Mouse (Mus musculus): ENCODE data around the gene Hnrnpab. TPM values are rescaled to one million over a fixed set of nuclear protein-coding genes. Genes with fewer than 3 reads are reported as not detected.

Hnrnpab gene
- total RNA-seq, 2 experiments from 2014 or later, result 120 to 127 TPM

- TF ChIP-seq CTCF (IDR thresholded peaks at IDR 0.05), result no peak
- DNase-seq (ENCODE audit: extremely low spot score in 1 of 2, low spot score in 2 of 2), result peak; percentile 80 to 83
- peak overlapping the region; percentile 66 for H3K4me3 ChIP-seq
- intact Hi-C loops (cut with DNase I), result no loop called here
- peak overlapping the region; percentile 80 for H3K27ac ChIP-seq
These were observed 823 bp downstream of the Hnrnpab start for GRCm38 (mm10) chr11:51605602-51606446.

DNA sequence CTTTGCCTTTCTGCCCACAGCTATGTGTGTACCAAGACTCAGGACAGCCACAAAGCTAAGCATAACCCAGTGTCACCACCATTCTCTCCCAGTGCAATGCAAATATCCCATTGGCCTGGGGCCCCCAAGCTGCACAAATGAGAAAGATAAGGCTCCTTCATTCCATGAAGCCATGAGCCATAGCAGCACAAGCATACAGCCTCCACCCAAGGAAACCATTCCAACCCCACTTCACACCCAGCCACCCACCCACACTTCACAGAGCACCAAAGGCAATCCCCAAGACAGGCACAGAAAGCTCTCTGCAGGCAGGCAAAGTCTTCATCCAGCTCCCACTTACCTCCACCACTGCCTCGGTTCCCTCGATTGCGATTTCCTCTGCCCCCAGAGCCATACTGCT lies 4.4 kb downstream of the Hnrnpab start:
- intact Hi-C loops (cut with DNase I), result no loop called here
- DNase-seq (ENCODE audit: extremely low spot score in 1 of 2, low spot score in 2 of 2), result no peak
- H3K4me3 ChIP-seq, result no peak overlapping the region
- TF ChIP-seq CTCF (IDR thresholded peaks at IDR 0.05), result no peak
- no peak overlapping the region for H3K27ac ChIP-seq

DNA sequence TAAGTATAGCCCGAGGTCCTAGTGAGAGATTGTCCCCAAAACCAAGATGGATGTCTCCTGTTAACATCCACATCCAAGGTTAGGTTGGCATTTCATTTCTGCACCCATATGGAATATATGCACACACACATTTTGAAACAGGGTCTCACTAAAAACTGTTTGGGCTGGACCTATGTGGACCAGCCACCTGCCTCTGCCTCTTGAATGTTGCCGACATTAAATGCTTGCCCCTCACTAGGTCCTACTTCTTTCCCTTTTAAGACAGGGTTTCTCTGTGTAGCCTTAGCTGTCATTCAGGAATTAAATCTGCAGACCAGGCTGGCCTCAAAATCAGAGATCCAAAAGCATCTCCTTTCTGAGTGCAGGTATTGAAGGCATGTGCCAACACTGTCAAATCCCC lies 9.1 kb downstream of the Hnrnpab start:
- H3K27ac ChIP-seq, result no peak overlapping the region
- TF ChIP-seq CTCF (IDR thresholded peaks at IDR 0.05), result no peak

DNA sequence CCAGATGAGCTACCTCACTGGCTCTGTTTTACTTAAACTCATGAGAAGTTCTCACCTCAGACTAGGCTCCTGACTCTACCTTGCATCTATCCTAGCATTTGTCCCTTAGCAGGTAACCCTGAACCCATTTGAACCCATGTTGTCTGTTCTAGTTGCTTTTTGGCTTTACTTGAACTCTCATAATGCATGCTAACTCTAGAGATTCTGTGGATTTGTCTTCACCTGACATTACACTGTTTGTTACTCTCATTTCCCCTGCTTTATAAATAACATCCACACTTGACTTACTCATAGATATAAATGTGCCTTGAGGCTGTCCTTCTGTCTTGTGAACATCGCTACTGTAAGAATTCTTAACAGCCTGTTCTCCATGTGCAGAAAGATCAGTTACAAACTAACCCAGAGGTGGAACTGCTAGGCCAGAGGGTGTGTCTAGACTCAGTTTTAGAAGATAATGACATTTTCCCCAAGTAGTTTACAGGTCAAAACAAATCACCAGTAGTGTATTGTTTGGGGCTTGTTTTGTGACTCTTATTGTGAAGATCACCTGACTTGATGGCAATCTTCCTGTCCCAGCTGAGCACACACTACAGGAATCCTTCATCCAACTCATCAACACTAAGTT lies 11.1 kb downstream of the Hnrnpab start:
- no peak for DNase-seq (ENCODE audit: extremely low spot score in 1 of 2, low spot score in 2 of 2)
- no peak overlapping the region for H3K27ac ChIP-seq
- TF ChIP-seq CTCF (IDR thresholded peaks at IDR 0.05), result no peak
- H3K4me3 ChIP-seq, result no peak overlapping the region
- intact Hi-C loops (cut with DNase I), result no loop called here

More for the DNA sequence above, 9.1 kb downstream of the Hnrnpab start:
- H3K4me3 ChIP-seq, result no peak overlapping the region
- no peak for DNase-seq (ENCODE audit: extremely low spot score in 1 of 2, low spot score in 2 of 2)
- intact Hi-C loops (cut with DNase I), result no loop called here

- no peak for DNase-seq (ENCODE audit: extremely low spot score in 1 of 2, low spot score in 2 of 2)
- TF ChIP-seq CTCF (IDR thresholded peaks at IDR 0.05), result no peak
- intact Hi-C loops (cut with DNase I), result no loop called here
- H3K27ac ChIP-seq, result no peak overlapping the region
- H3K4me3 ChIP-seq, result no peak overlapping the region
These were observed 11.8 kb downstream of the Hnrnpab start for GRCm38 (mm10) chr11:51594715-51595350.

DNA sequence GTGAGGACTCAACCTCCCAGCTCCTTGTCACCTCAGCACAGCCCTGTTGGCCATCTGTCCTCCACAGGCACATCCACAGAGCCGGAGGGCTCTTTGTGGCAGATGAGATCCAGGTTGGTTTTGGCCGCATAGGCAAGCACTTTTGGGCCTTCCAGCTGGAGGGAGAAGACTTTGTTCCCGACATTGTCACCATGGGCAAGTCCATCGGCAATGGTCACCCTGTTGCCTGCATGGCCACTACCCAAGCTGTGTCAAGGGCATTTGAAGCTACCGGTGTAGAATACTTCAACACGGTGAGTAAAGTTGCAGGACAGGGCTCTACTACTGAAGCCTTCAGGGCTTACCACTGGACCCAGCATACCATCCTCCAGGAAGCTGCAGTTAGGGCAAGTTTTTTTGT lies 12.8 kb downstream of the Hnrnpab start:
- DNase-seq (ENCODE audit: extremely low spot score in 1 of 2, low spot score in 2 of 2), result no peak
- no peak for TF ChIP-seq CTCF (IDR thresholded peaks at IDR 0.05)
- intact Hi-C loops (cut with DNase I), result no loop called here
- no peak overlapping the region for H3K4me3 ChIP-seq
- H3K27ac ChIP-seq, result no peak overlapping the region

DNA sequence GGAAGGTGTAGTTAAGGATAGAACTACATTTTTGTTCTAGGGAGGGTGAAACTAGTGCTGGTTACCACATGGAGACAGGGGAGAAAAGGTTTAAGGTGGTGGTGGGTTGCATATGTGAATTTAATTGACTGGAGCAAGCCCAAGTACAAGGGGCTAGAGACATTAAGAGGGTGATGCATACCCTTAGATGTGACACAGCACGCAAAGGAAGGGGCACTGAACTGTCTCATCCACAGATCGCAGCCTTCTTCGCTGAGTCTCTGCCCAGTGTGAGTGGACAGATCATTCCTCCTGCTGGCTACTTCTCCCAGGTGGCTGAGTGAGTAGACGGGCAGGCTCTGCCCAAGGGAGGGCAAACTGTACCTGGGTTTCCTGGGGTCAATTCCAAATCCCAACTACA lies 13.3 kb downstream of the Hnrnpab start:
- no peak for DNase-seq (ENCODE audit: extremely low spot score in 1 of 2, low spot score in 2 of 2)
- TF ChIP-seq CTCF (IDR thresholded peaks at IDR 0.05), result no peak
- Histone ChIP-seq H3K4me3 (no peak overlapping the region), H3K27ac (no peak overlapping the region)
- intact Hi-C loops (cut with DNase I), result no loop called here

- H3K27ac ChIP-seq, result no peak overlapping the region
- TF ChIP-seq CTCF (IDR thresholded peaks at IDR 0.05), result no peak
- no peak overlapping the region for H3K4me3 ChIP-seq
- intact Hi-C loops (cut with DNase I), result no loop called here
- no peak for DNase-seq (ENCODE audit: extremely low spot score in 1 of 2, low spot score in 2 of 2)
These were observed 14.7 kb downstream of the Hnrnpab start for GRCm38 (mm10) chr11:51591915-51592314.

GRCm38 (mm10) chr11:51591168-51591567 lies 15.5 kb downstream of the Hnrnpab start:
- intact Hi-C loops (cut with DNase I), result no loop called here
- H3K4me3 ChIP-seq, result no peak overlapping the region
- TF ChIP-seq CTCF (IDR thresholded peaks at IDR 0.05), result no peak
- no peak for DNase-seq (ENCODE audit: extremely low spot score in 1 of 2, low spot score in 2 of 2)
- H3K27ac ChIP-seq, result no peak overlapping the region

DNA sequence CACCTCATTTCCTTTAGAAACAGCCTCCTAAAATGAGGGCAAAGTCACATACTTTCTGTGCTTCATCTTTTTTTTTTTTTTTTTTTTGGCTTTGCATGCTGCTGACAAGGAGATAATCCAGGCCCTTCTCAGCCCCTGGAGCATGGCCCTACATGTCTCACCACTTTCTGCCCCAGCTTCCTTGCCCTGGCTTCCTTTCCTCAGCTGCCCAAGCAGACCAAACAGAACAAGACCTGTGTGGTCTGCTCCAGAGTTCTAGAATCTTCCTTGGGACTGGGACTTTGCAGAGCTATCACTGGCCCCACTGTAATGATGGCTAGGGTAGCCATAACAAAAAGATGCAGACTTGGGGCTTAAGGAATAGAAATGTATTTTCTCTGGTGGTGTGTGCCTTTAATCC lies 16.6 kb downstream of the Hnrnpab start:
- no peak for DNase-seq (ENCODE audit: extremely low spot score in 1 of 2, low spot score in 2 of 2)
- Histone ChIP-seq H3K27ac (no peak overlapping the region), H3K4me3 (no peak overlapping the region)
- intact Hi-C loops (cut with DNase I), result no loop called here
- TF ChIP-seq CTCF (IDR thresholded peaks at IDR 0.05), result no peak

DNA sequence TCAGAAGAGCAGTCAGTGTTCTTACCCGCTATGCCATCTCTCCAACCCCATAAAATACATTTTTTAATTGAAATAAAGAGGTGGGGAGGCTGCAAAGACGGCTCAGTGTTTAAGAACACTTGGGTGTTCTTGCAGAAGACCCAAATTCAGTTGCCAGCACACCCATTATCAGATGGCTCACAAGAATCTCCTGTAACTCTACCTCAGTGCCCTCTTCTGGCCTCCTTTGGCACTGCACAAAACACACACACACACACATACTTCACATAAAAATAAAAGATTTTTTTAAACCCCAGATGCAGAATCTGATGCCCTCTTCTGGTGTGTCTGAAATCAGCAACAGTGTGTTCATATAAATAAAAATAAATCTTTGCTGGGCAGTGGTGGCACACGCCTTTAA lies 17.8 kb downstream of the Hnrnpab start:
- no peak overlapping the region for H3K4me3 ChIP-seq
- H3K27ac ChIP-seq, result no peak overlapping the region
- TF ChIP-seq CTCF (IDR thresholded peaks at IDR 0.05), result no peak; the same call in 1 of the 2 replicates
- intact Hi-C loops (cut with DNase I), result no loop called here
- no peak for DNase-seq (ENCODE audit: extremely low spot score in 1 of 2, low spot score in 2 of 2)

GRCm38 (mm10) chr11:51587059-51587458 lies 19.6 kb downstream of the Hnrnpab start:
- Histone ChIP-seq H3K27ac (no peak overlapping the region), H3K4me3 (no peak overlapping the region)
- no peak for TF ChIP-seq CTCF (IDR thresholded peaks at IDR 0.05)
- intact Hi-C loops (cut with DNase I), result no loop called here
- DNase-seq (ENCODE audit: extremely low spot score in 1 of 2, low spot score in 2 of 2), result no peak
